Mouse (Mus musculus): Measurements from ENCODE around the gene Pianp. TPM values are rescaled to one million over a fixed set of nuclear protein-coding genes. Genes with fewer than 3 reads are reported as not detected.

The Pianp gene
- polyA plus RNA-seq, 2 experiments: 0.07 TPM; not detected in 1

DNA sequence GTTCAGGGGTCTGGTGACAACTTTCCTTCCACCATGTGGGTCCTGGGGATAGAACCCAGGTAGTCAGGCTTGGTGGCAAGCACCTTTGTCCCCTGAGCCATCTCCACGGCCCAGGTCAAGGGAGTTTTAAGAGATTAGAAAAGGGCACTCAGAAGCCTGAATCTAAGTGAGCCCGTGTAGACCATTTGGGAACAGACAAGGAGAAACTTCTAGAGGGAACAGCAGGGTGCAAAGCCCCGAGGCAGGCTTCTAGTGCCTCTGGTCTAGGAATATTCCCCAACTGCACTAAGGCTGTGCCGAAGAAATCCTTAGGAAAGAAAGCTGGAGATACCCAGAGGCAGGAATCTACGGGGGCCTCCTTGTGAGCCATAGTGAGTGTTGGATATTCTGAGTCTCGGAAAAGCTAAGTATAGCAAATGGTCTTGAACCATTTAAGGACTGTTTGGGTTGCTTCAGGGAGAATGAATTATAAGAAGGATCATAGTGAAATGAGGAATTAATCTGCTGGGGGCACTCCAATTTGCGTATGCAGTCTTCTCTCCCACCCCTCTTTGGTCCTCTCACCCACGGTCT is 577 bp upstream of the Pianp start:
- H3K9me3 ChIP-seq (ENCODE audit: control insufficient read depth, low read length): no peaks in the 10 kb centered on the region
- H3K27ac ChIP-seq: no peak overlapping the region
- WGBS (ENCODE audit: insufficient replicate concordance): 37% methylated on average over 8 of the region's 8 CpGs
- ATAC-seq (ENCODE audit: insufficient read depth) (no peak), DNase-seq (ENCODE audit: low read depth in 3 of 3, low spot score in 3 of 3) (no peak)
- peaks cover 72% of the 10 kb centered on the region for H3K27me3 ChIP-seq (ENCODE audit: control insufficient read depth, insufficient read depth, low read length)
- H3K4me2 ChIP-seq (ENCODE audit: low read depth): no peak overlapping the region
- H3K9ac ChIP-seq (replicated peaks): no peak overlapping the region
- H3K4me1 ChIP-seq (replicated peaks; ENCODE audit: control insufficient read depth in 2 of 2, insufficient read depth in 2 of 2, low read length in 1 of 2): peaks cover 0 to 2% of the 10 kb centered on the region in 2 experiments; a peak in 1 of 4 replicates
- no peaks in the 10 kb centered on the region for H3K36me3 ChIP-seq (replicated peaks; ENCODE audit: control insufficient read depth, insufficient read depth, low read depth)
- TF ChIP-seq CTCF (IDR thresholded peaks at IDR 0.05; ENCODE audit: low read depth): no peak
- no peak for TF ChIP-seq EP300 (IDR thresholded peaks at IDR 0.05; ENCODE audit: low read depth)
- H3K4me3 ChIP-seq (ENCODE audit: insufficient read depth in 1 of 2, low read depth in 2 of 2, low read length in 2 of 2): no peak overlapping the region

- 6% methylated on average over 8 of the region's 8 CpGs for WGBS (ENCODE audit: insufficient replicate concordance)
- H3K27me3 ChIP-seq (ENCODE audit: control insufficient read depth, insufficient read depth, low read length): peaks cover 74% of the 10 kb centered on the region
- H3K9me3 ChIP-seq (ENCODE audit: control insufficient read depth, low read length): no peaks in the 10 kb centered on the region
- no peaks in the 10 kb centered on the region for H3K36me3 ChIP-seq (replicated peaks; ENCODE audit: control insufficient read depth, insufficient read depth, low read depth)
- H3K4me2 ChIP-seq (ENCODE audit: low read depth): no peak overlapping the region
- no peak overlapping the region for H3K4me3 ChIP-seq (ENCODE audit: insufficient read depth in 1 of 2, low read depth in 2 of 2, low read length in 2 of 2)
- TF ChIP-seq EP300 (IDR thresholded peaks at IDR 0.05; ENCODE audit: low read depth) (no peak), CTCF (IDR thresholded peaks at IDR 0.05; ENCODE audit: low read depth) (no peak)
- DNase-seq (ENCODE audit: low read depth in 3 of 3, low spot score in 3 of 3) (no peak), ATAC-seq (ENCODE audit: insufficient read depth) (no peak)
- H3K27ac ChIP-seq: no peak overlapping the region
- H3K9ac ChIP-seq (replicated peaks): no peak overlapping the region
- H3K4me1 ChIP-seq (replicated peaks; ENCODE audit: control insufficient read depth in 2 of 2, insufficient read depth in 2 of 2, low read length in 1 of 2): peaks cover 0 to 2% of the 10 kb centered on the region in 2 experiments; a peak in 1 of 4 replicates
Observed at GRCm38 (mm10) chr6:124998066-124998465, 1.6 kb downstream of the Pianp start.

DNA sequence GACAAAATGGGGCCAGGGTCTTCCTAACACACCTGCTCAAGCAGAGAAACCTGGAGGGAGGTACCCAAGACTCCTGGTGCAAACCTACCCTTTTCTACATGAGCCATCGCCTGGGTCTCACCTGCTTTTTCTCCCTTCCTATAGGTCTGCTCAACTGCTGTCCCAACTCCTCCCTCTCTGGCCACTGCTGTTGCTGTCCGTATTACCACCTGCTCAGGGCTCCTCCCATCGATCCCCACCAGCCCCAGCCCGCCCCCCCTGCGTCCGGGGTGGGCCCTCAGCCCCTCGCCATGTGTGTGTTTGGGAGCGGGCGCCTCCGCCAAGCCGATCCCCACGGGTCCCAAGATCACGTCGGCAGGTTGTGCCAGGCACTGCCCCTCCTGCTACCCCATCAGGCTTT is 2.6 kb downstream of the Pianp start:
- WGBS (ENCODE audit: insufficient replicate concordance): 43% methylated on average over 14 of the region's 14 CpGs
- no peak for DNase-seq (ENCODE audit: low read depth in 3 of 3, low spot score in 3 of 3)

DNA sequence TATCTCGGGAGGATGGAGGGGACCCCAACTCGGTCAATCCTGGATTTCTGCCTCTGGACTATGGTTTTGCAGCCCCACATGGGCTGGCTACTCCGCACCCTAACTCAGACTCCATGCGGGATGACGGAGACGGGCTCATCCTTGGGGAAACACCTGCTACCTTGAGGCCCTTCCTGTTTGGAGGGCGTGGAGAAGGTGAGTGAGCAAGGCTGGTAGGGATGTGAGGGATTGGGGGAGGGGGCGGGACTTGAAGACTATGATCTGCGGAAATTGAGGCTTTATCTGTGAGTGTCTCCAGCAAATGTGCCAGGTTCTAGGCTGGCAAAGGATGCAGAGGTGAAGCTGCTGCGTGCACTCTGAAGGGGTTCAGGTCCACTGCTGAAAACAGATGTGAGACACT is 3.1 kb downstream of the Pianp start:
- H3K9me3 ChIP-seq (ENCODE audit: control insufficient read depth, low read length): no peaks in the 10 kb centered on the region
- 29% methylated on average over 10 of the region's 10 CpGs for WGBS (ENCODE audit: insufficient replicate concordance)
- H3K4me1 ChIP-seq (replicated peaks; ENCODE audit: control insufficient read depth in 2 of 2, insufficient read depth in 2 of 2, low read length in 1 of 2): peaks cover 0 to 2% of the 10 kb centered on the region in 2 experiments; a peak in 1 of 4 replicates
- TF ChIP-seq CTCF (IDR thresholded peaks at IDR 0.05; ENCODE audit: low read depth) (no peak), EP300 (IDR thresholded peaks at IDR 0.05; ENCODE audit: low read depth) (no peak)
- H3K4me3 ChIP-seq (ENCODE audit: insufficient read depth in 1 of 2, low read depth in 2 of 2, low read length in 2 of 2): no peak overlapping the region
- no peak overlapping the region for H3K27ac ChIP-seq
- H3K4me2 ChIP-seq (ENCODE audit: low read depth): no peak overlapping the region
- ATAC-seq (ENCODE audit: insufficient read depth) (no peak), DNase-seq (ENCODE audit: low read depth in 3 of 3, low spot score in 3 of 3) (no peak)
- H3K9ac ChIP-seq (replicated peaks): no peak overlapping the region
- no peaks in the 10 kb centered on the region for H3K36me3 ChIP-seq (replicated peaks; ENCODE audit: control insufficient read depth, insufficient read depth, low read depth)
- H3K27me3 ChIP-seq (ENCODE audit: control insufficient read depth, insufficient read depth, low read length): peaks cover 60% of the 10 kb centered on the region

More for the DNA sequence above, 2.6 kb downstream of the Pianp start:
- no peak for ATAC-seq (ENCODE audit: insufficient read depth)
- H3K4me1 ChIP-seq (replicated peaks; ENCODE audit: control insufficient read depth in 2 of 2, insufficient read depth in 2 of 2, low read length in 1 of 2): peaks cover 0 to 2% of the 10 kb centered on the region in 2 experiments; a peak in 1 of 4 replicates
- no peak overlapping the region for H3K9ac ChIP-seq (replicated peaks)
- H3K36me3 ChIP-seq (replicated peaks; ENCODE audit: control insufficient read depth, insufficient read depth, low read depth): no peaks in the 10 kb centered on the region
- peaks cover 65% of the 10 kb centered on the region for H3K27me3 ChIP-seq (ENCODE audit: control insufficient read depth, insufficient read depth, low read length)
- no peak for TF ChIP-seq CTCF (IDR thresholded peaks at IDR 0.05; ENCODE audit: low read depth)
- H3K9me3 ChIP-seq (ENCODE audit: control insufficient read depth, low read length): no peaks in the 10 kb centered on the region
- no peak overlapping the region for H3K27ac ChIP-seq
- H3K4me2 ChIP-seq (ENCODE audit: low read depth): no peak overlapping the region
- no peak overlapping the region for H3K4me3 ChIP-seq (ENCODE audit: insufficient read depth in 1 of 2, low read depth in 2 of 2, low read length in 2 of 2)

GRCm38 (mm10) chr6:125003706-125004105 is 7.2 kb downstream of the Pianp start:
- Histone ChIP-seq H3K4me3 (ENCODE audit: insufficient read depth in 1 of 2, low read depth in 2 of 2, low read length in 2 of 2) (no peak overlapping the region), H3K27ac (no peak overlapping the region), H3K36me3 (replicated peaks; ENCODE audit: control insufficient read depth, insufficient read depth, low read depth) (no peaks in the 10 kb centered on the region), H3K4me1 (replicated peaks; ENCODE audit: control insufficient read depth in 2 of 2, insufficient read depth in 2 of 2, low read length in 1 of 2) (peaks cover 6 to 8% of the 10 kb centered on the region in 2 experiments), H3K4me2 (ENCODE audit: low read depth) (no peak overlapping the region), H3K27me3 (ENCODE audit: control insufficient read depth, insufficient read depth, low read length) (peaks cover 20% of the 10 kb centered on the region), H3K9me3 (ENCODE audit: control insufficient read depth, low read length) (no peaks in the 10 kb centered on the region), H3K9ac (replicated peaks) (no peak overlapping the region)
- TF ChIP-seq EP300 (IDR thresholded peaks at IDR 0.05; ENCODE audit: low read depth): no peak
- no peak for TF ChIP-seq CTCF (IDR thresholded peaks at IDR 0.05; ENCODE audit: low read depth)
- ATAC-seq (ENCODE audit: insufficient read depth) (no peak), DNase-seq (ENCODE audit: low read depth in 3 of 3, low spot score in 3 of 3) (no peak)
- 38% methylated on average over 3 of the region's 3 CpGs for WGBS (ENCODE audit: insufficient replicate concordance)

Data from liver, embryonic 14.5 days (tissue).